Mouse (Mus musculus) skeletal muscle tissue, adult 2 months (tissue): Measurements from ENCODE around the gene Gcc2.
"Not testable (repeated sequence)": the region's sequence is repeated elsewhere in the genome, so short reads cannot be mapped to it uniquely, and the experiment has no call there.

ENCODE experiments used
- DNase-seq: peaks from one replicate; pipeline ENCODE4 v3.0.0-alpha.2; 2012; ENCODE audit warnings: low read depth, low spot score

Gene Gcc2

GRCm38 (mm10) chr10:58255213-58255892, at the start of gene Gcc2:
Gene Gcc2 (plus strand): TSS chr10:58255497.
- DNase-seq = peak; percentile 91

DNA sequence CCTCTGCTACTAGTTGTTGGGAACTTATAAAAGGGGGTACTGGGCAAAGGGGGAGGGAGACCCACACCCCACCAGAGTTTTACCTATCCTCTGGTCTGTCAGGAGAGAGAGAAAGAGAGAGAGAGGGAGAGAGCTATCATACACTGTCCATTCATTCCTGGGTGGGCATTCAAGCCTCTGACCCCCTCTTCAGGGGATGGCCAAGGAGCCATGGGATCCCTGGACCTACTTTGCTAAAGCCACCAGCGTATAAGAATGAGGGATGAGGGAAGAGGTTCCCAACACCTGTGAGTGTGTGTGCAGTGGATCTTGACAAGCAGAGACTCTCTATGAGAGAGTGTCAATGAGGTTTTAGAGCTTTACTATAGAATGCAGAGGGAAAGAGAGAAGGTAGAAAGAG, 49.3 kb upstream of the Gcc2 start:
- DNase-seq = no peak

DNA sequence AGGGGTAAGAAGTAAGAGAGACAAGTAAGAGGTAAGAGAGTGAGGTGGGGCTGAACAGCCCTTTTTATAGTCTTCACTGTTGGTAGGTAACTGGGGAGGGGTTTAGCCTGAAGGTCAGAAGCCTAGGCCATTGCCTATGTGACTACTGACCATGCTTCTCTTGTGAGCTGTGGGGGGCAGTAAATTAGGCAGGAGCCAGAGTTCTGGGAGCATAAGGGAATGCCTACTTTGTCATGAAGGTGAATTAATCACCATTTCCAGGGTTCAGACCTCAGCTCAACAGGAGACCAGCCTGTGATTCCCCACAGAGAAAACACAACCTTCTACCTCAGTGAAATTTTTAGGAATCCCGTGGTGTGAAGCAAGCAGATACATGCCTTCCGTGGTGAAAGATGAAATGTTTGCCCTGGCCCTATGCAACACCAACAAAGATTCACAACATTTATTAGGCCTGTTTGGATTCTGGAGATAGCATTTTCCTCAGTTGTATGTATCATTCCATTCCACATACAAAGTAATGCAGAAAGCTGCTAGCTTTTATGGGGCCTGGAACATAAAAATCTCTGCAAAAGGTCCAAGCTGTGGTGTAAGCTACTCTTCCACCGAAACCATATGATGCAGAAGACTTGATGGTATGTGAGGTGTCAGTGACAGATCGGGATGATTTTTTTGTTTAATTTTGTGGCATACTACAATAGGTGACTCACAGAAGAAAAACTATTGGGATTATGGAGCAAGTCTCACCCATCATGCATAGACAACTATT, 48.5 kb upstream of the Gcc2 start:
- no peak for DNase-seq

DNA sequence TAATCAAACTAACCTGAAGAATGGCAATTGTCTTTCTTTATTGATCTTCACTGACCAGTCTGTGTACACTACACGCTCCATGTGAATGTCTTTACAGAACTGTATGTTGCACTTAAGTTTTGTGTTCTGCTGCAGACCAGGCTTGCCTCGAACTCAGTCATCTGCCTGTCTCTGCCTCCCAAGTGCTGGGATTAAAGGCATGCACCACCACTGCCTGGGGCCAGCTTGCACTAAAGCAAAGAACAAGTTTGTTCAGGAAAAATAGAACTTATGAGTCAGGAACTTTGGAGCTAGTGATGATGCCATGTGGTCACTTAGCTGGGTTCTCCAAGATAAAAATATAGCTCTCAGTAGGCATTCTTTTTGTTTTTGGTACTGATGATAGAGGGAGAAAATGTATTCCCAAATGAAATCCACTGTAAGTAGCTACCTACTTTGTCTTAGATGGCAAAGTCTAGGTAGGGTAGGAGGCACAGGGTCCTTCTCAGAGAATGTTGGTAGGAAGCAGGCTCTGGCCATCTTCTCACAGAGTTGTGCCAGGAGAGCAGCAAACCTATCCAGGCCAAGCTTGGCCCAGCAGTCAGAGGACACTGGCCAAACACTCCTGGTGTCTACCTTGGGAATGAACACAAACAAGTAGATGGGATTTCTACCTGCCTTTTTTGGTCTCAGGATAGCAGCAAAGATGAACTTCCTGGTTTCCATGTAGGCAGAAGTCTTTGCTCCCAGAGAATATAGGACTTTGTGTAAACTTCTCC, 45.4 kb upstream of the Gcc2 start:
- no peak for DNase-seq

DNA sequence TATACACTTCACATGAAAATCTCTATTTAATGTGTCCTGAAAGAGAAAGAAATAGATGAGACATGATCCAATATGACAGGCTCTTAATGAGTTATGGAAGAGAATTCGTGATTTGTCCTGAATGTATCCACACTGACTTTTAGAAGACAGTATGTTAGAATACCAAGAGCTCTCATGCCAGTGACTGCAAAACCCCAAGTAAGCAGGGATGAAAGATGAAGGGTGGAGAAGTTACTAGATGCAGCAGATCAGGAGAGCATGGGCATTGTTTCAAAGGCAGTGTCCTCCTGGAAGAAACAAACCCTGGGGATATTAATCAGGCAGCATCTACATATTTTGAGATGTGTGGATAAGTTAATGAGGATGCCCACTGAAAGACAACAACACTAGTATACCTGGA, 44.8 kb upstream of the Gcc2 start:
- no peak for DNase-seq

GRCm38 (mm10) chr10:58211213-58211612, 44.1 kb upstream of the Gcc2 start:
- no peak for DNase-seq

DNA sequence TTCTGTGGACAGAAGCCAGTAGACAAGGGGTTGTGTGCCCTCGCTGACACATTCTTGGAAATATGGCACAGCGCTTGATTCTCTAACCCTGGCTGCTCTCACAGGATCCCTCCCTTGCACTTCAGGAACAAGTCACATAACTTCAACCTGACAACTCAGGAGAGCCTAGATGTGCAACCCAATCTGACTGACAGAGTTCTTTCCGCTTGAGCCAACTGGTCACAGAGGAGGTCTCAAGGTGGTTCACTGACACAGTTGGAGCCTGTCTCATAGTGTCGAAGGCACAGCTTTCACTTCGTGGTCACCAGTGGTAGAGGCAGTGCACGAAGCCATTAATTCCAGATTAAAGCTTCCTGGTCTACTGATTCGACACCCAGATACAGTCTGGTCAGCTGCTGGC, 43.1 kb upstream of the Gcc2 start:
- DNase-seq = no peak

DNA sequence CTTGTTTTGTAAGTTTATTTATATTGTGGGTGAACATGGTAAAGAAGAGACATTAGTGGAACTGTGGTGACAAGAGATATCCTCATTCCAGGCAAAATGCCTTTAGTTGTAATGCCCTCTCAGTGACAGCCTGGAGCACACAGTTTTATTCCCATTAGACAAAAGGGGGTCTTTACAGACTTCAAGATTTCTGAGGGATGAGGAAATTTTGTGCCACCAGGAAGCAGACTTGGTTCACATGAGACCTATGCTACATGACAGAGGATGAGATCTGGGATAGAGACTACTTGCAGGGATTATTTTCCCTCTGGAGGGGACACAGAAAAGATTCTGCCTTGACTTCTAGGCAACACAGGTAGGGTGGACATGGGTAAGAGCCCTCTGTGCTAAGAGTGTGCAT, 40.8 kb upstream of the Gcc2 start:
- DNase-seq = no peak

DNA sequence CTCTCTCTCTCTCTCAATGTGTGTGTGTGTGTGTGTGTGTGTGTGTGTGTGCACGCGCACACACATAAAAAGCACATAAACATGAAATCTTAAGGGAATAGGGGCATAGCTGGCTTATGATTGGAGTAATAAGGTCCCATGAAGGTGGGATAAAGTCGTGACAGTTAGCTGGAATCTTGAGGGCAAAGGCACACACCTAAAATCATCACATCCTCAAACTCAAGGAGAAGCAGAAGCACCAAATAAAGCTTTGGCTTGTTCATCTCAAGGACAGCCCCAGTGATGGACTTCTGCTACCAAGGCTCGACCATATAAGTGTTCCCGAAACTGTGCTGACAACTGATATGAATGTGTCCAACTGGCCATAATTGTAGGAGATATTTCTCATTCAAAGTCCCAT, 40.4 kb upstream of the Gcc2 start:
- no peak for DNase-seq

GRCm38 (mm10) chr10:58215353-58215752, 39.9 kb upstream of the Gcc2 start:
- DNase-seq = no peak

GRCm38 (mm10) chr10:58217366-58217765, 37.9 kb upstream of the Gcc2 start:
- DNase-seq = no peak

GRCm38 (mm10) chr10:58220726-58221125, 34.6 kb upstream of the Gcc2 start:
- no peak for DNase-seq

GRCm38 (mm10) chr10:58221571-58221970, 33.7 kb upstream of the Gcc2 start:
- DNase-seq = not testable (repeated sequence)

DNA sequence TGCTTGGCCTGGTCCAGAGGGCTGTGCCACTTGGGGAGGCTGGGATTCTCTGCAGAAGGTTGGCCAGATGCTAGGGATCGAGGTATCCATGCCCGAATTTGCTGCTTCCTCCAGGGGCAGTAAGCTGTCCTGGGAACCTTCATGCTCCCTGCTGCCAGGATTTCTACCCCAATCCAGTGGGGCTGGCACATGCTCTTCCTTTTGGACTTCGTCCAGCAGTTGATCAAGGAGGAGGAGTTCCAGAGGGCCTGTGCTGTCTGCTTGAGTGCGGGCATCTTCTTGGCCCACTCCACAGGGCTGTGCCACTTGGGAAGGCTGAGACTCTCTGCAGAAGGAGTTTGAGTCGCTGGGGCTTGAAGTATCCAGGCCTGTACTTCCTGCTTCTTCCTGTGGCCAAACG, 32.1 kb upstream of the Gcc2 start:
- not testable (repeated sequence) for DNase-seq

DNA sequence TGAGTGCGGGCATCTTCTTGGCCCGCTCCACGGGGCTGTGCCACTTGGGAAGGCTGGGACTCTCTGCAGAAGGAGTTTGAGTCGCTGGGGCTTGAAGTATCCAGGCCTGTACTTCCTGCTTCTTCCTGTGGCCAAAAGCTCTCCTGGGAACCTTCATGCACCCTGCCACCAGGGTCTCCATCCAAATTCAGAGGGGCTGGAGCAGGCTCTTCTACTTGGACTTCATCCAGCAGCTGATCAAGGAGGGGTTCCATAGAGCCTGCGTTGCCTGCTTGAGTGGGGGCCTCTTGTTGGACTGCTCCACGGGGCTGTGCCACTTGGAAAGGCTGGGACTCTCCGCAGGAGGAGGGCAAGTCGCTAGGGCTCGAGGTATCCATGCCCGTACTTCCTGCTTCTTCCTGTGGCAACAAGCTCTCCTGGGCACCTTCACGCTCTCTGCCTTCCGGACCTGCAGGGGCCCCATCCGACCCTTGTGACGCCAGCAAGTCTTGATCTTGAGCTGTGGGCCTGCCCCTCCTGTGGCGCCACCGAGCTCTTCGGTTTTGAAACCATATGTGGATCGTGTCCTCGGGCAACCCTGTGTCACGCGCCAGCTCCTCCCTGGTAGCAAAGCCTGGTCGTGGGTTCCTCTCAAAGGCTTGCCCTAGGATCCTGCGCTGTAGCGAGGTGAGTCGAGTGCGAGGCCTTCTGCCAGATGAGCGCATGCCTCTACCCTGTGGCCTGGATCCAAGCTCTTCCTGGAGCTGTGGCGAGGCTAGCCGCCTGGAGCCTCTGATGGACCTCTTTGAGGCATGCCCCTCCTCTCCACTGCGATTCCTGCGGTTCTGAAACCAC, 31.1 kb upstream of the Gcc2 start:
- peak; percentile 41 for DNase-seq

- DNase-seq = peak; percentile 25
Measured at GRCm38 (mm10) chr10:58224827-58225785, 30.2 kb upstream of the Gcc2 start, which contains the start of gene AW822073. Gene AW822073 (minus strand): TSS chr10:58224930.

DNA sequence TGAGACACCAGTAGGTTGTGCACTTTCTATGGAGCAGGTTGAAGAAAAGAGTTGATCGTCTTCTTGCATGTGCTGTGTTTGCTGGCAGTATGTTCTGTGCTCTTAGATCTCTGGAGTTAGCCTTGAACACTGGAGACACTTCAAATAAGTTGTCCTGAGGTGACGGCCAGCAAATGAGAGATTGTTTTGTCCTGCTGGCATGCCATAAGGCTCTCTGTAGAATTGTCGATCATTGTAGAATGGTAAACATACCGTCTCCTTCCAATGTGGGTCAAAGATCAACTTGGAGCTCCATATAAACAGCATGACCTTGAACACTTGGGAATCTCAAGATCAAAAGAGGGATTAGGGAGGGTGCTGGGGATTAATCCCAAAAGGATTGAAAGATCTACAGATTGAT, 28.9 kb upstream of the Gcc2 start:
- peak; percentile 37 for DNase-seq

GRCm38 (mm10) chr10:58227798-58228197, 27.5 kb upstream of the Gcc2 start:
- not testable (repeated sequence) for DNase-seq

DNA sequence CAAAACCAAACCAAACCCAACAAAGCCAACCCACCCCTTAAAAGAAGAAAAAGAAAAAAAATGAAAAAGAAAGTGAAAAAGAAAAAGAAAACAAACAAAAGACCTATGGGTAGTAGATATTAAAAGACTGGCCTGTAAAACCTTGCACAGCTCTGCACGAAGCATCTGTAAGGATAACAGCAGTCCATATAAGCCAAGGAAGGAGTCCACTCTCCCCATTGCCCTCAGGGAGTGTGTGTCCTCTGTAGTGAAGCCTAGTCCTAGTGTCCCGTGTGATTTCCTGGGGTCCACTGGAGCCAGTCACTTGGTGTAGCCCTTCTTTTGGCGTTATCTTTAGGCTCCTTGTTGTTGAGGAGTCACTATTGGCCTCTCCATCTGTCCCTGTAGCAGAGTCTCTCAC, 25.3 kb upstream of the Gcc2 start:
- not testable (repeated sequence) for DNase-seq

DNA sequence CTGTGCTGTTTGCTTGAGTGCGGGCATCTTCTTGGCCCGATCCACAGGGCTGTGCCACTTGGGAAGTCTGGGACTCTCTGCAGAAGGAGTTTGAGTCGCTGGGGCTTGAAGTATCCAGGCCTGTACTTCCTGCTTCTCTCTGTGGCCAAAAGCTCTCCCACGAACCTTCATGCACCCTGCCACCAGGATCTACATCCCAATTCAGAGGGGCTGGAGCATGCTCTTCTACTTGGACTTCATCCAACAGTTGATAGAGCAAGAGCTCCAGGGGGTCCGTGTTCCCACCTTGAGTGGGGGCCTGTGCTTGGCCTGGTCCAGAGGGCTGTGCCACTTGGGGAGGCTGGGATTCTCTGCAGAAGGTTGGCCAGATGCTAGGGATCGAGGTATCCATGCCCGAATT, 24.2 kb upstream of the Gcc2 start:
- DNase-seq = peak; percentile 32
